Mouse (Mus musculus): ENCODE results near the gene Ambn.

Gene Ambn

GRCm38 (mm10) chr5:88455691-88456090, at the start of gene Ambn:
Ambn (plus strand) TSS chr5:88455991.
- no peak for DNase-seq (ENCODE audit: low spot score in 2 of 2)

- no peak for DNase-seq (ENCODE audit: low spot score in 2 of 2)
Measured at GRCm38 (mm10) chr5:88420319-88421065, 35.3 kb upstream of the Ambn start.

- peak in 1 of 2 experiments; percentile 25 for DNase-seq (ENCODE audit: low spot score in 2 of 2)
Measured at GRCm38 (mm10) chr5:88424892-88425291, 30.9 kb upstream of the Ambn start.

- DNase-seq (ENCODE audit: low spot score in 2 of 2) = no peak
Measured at GRCm38 (mm10) chr5:88426753-88427152, 29.0 kb upstream of the Ambn start.

GRCm38 (mm10) chr5:88467471-88467870, 11.7 kb downstream of the Ambn start:
- DNase-seq (ENCODE audit: low spot score in 2 of 2) = no peak

- DNase-seq (ENCODE audit: low spot score in 2 of 2) = no peak
Measured at GRCm38 (mm10) chr5:88468807-88469704, 13.3 kb downstream of the Ambn start.

GRCm38 (mm10) chr5:88487675-88488074, 31.9 kb downstream of the Ambn start, which contains the start of gene Enam:
Enam (plus strand) TSS chr5:88487975.
- no peak for DNase-seq (ENCODE audit: low spot score in 2 of 2)

- DNase-seq (ENCODE audit: low spot score in 2 of 2) = no peak
Measured at GRCm38 (mm10) chr5:88489004-88489403, 33.2 kb downstream of the Ambn start.

- DNase-seq (ENCODE audit: low spot score in 2 of 2) = no peak
Measured at GRCm38 (mm10) chr5:88491111-88491510, 35.3 kb downstream of the Ambn start.

GRCm38 (mm10) chr5:88499781-88500180, 44.0 kb downstream of the Ambn start:
- DNase-seq (ENCODE audit: low spot score in 2 of 2) = no peak

- no peak for DNase-seq (ENCODE audit: low spot score in 2 of 2)
Measured at GRCm38 (mm10) chr5:88508555-88508954, 52.8 kb downstream of the Ambn start.

GRCm38 (mm10) chr5:88508990-88509389, 53.2 kb downstream of the Ambn start:
- DNase-seq (ENCODE audit: low spot score in 2 of 2) = no peak
